Mouse (Mus musculus) liver, embryonic 15.5 days (tissue): ENCODE data around the gene Dnajb4. TPM values are rescaled to one million over a fixed set of nuclear protein-coding genes. Genes with fewer than 3 reads are reported as not detected.

ENCODE experiments used
- polyA plus RNA-seq: library from polyadenylated mRNA; unstranded; fragments of >200 nt; fragmentation: Nextera tagmentation; extraction: Ambion mirVana; gene quantifications from 2 replicates; pipeline ENCODE4 v1.2.1, GENCODE M21; 2015

Gene Dnajb4
- polyA plus RNA-seq, 1 experiment from 2014 or later = 36.8 TPM

Other genes with a start within 250 kb of the Dnajb4 start
- 19.3 and 20.0 TPM in 2 replicates for gene Gipc2, start 44.1 kb downstream of the Dnajb4 start, polyA plus RNA-seq
- gene Fubp1, start 120 bp upstream of the Dnajb4 start, polyA plus RNA-seq = 55.1 and 57.1 TPM in 2 replicates
- gene Nexn, start 56.0 kb upstream of the Dnajb4 start, polyA plus RNA-seq = 1.5 and 1.7 TPM in 2 replicates
- gene Miga1, start 130.1 kb upstream of the Dnajb4 start, polyA plus RNA-seq = 3.4 and 3.5 TPM in 2 replicates
- gene Usp33, start 136.2 kb upstream of the Dnajb4 start, polyA plus RNA-seq = 19.6 and 21.4 TPM in 2 replicates
- gene Zzz3, start 185.2 kb upstream of the Dnajb4 start, polyA plus RNA-seq = 10.8 and 14.3 TPM in 2 replicates